Mouse (Mus musculus): Measurements from ENCODE around the gene Zic2. TPM values are rescaled to one million over a fixed set of nuclear protein-coding genes. Genes with fewer than 3 reads are reported as not detected.

The Zic2 gene
- polyA plus RNA-seq, 1 experiment from 2014 or later = not detected

DNA sequence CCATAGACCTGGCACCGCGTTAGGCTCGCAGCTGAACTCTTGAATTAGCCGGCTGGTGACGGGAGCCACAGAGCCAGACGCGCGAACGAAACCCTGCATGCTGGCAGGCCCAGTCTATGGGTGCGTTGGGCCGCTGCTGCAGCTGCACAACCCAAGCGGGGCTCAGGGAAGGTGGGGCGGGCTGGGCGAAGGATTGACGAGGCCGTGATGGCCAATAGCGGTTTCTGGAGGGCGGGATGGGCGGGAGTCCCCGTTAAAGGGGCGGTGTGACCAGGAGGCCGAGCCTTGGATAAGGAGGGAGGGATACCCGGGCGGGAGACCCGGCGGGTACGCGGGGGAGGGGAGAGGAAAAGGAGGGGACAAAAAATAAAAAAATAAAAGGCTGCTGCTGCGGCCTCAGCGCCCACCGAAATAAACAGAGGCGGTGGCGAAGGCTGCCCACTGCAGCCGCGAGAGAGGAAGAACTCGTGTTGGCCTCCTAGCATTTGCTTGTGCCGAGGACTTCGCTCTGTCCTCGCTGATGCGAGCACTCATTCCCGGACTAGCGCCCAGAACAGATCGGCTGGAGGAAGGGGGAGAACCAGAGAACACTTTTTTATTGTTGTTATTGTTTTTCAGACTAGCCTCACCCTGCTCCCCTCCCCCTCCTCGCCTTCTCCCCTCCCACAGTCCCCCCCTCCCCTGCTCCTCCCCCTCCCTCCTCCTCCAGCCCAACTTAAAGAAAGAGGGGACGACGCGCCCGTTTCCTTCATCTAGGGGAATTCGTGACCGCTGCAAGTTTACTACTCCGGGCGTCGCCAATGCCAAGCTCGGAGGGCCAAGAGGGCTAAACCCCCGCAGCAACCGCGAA, 969 bp upstream of the Zic2 start:
- Histone ChIP-seq H3K36me3 (ENCODE audit: control insufficient read depth, insufficient read depth, low read length) (no peaks in the 10 kb centered on the region), H3K9me3 (ENCODE audit: control insufficient read depth, low read length) (no peaks in the 10 kb centered on the region), H3K27me3 (ENCODE audit: control insufficient read depth, insufficient read depth, low read length) (peaks cover 96% of the 10 kb centered on the region), H3K4me3 (ENCODE audit: control insufficient read depth in 1 of 2, insufficient read depth in 1 of 2, low read depth in 1 of 2, low read length in 2 of 2) (peak overlapping the region; percentile 18 to 50), H3K4me2 (ENCODE audit: low read length) (peak overlapping the region; percentile 79), H3K9ac (ENCODE audit: low read length) (no peak overlapping the region), H3K4me1 (ENCODE audit: control insufficient read depth in 2 of 2, insufficient read depth in 2 of 2, low read length in 2 of 2) (peaks cover 6 to 18% of the 10 kb centered on the region in 2 experiments; a peak in 3 of 4 replicates), H3K27ac (replicated peaks in 1 of 2; ENCODE audit: control insufficient read depth in 1 of 2, insufficient read depth in 1 of 2, low read depth in 2 of 2, low read length in 2 of 2) (no peak overlapping the region)
- ATAC-seq (ENCODE audit: insufficient number of reproducible peaks, insufficient read depth, low FRiP score, low read depth) = 0 out of 2 replicates have a peak, but pooled peaks have one; percentile 43
- under 1% methylated on average over 56 of the region's 57 CpGs for WGBS

DNA sequence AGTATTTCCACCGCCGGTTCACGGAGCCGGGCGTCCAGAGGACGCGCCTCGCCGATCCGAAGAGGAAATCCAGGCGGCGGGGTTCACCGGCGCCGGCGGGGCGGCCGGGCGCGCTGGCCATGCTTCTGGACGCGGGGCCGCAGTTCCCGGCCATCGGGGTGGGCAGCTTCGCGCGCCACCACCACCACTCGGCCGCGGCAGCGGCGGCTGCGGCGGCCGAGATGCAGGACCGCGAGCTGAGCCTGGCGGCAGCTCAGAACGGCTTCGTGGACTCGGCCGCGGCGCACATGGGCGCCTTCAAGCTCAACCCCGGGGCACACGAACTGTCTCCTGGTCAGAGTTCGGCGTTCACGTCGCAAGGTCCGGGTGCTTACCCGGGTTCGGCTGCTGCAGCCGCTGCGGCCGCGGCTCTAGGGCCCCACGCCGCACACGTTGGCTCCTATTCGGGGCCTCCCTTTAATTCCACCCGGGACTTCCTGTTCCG, 364 bp downstream of the Zic2 start:
- Histone ChIP-seq H3K27ac (replicated peaks in 1 of 2; ENCODE audit: control insufficient read depth in 1 of 2, insufficient read depth in 1 of 2, low read depth in 2 of 2, low read length in 2 of 2) (no peak overlapping the region), H3K4me1 (ENCODE audit: control insufficient read depth in 2 of 2, insufficient read depth in 2 of 2, low read length in 2 of 2) (peaks cover 6 to 18% of the 10 kb centered on the region in 2 experiments; a peak in 3 of 4 replicates), H3K36me3 (ENCODE audit: control insufficient read depth, insufficient read depth, low read length) (no peaks in the 10 kb centered on the region), H3K9me3 (ENCODE audit: control insufficient read depth, low read length) (no peaks in the 10 kb centered on the region), H3K4me3 (ENCODE audit: control insufficient read depth in 1 of 2, insufficient read depth in 1 of 2, low read depth in 1 of 2, low read length in 2 of 2) (peak overlapping the region; percentile 41 to 50), H3K9ac (ENCODE audit: low read length) (peak overlapping the region; percentile 41; the same call in 1 of the 2 replicates), H3K4me2 (ENCODE audit: low read length) (peak overlapping the region; percentile 79), H3K27me3 (ENCODE audit: control insufficient read depth, insufficient read depth, low read length) (peaks cover 94% of the 10 kb centered on the region)
- under 1% methylated on average over 50 of the region's 65 CpGs for WGBS
- no peak for ATAC-seq (ENCODE audit: insufficient number of reproducible peaks, insufficient read depth, low FRiP score, low read depth)

DNA sequence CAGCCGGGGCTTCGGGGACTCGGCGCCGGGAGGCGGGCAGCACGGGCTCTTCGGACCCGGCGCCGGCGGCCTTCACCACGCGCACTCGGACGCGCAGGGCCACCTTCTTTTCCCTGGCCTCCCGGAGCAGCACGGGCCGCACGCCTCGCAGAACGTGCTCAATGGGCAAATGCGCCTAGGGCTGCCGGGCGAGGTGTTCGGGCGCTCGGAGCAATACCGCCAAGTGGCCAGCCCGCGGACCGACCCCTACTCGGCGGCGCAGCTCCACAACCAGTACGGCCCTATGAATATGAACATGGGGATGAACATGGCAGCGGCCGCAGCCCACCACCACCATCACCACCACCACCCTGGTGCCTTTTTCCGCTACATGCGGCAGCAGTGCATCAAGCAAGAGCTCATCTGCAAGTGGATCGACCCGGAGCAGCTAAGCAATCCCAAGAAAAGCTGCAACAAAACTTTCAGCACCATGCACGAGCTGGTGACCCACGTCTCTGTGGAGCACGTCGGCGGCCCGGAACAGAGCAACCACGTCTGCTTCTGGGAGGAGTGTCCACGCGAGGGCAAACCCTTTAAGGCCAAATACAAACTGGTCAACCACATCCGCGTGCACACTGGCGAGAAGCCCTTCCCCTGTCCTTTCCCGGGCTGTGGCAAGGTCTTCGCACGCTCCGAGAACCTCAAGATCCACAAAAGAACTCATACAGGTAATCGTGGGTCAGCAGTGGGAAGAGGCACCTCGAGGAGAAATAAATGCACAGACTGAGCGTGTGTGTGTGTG, 996 bp downstream of the Zic2 start:
- ATAC-seq (ENCODE audit: insufficient number of reproducible peaks, insufficient read depth, low FRiP score, low read depth) = no peak
- peaks cover 94% of the 10 kb centered on the region for H3K27me3 ChIP-seq (ENCODE audit: control insufficient read depth, insufficient read depth, low read length)
- under 1% methylated on average over 55 of the region's 62 CpGs for WGBS
- no peak overlapping the region for H3K9ac ChIP-seq (ENCODE audit: low read length)
- H3K4me3 ChIP-seq (ENCODE audit: control insufficient read depth in 1 of 2, insufficient read depth in 1 of 2, low read depth in 1 of 2, low read length in 2 of 2) = peak overlapping the region; percentile 41 to 50
- no peak overlapping the region for H3K27ac ChIP-seq (replicated peaks in 1 of 2; ENCODE audit: control insufficient read depth in 1 of 2, insufficient read depth in 1 of 2, low read depth in 2 of 2, low read length in 2 of 2)
- H3K4me1 ChIP-seq (ENCODE audit: control insufficient read depth in 2 of 2, insufficient read depth in 2 of 2, low read length in 2 of 2) = peaks cover 6 to 18% of the 10 kb centered on the region in 2 experiments; a peak in 3 of 4 replicates
- H3K4me2 ChIP-seq (ENCODE audit: low read length) = peak overlapping the region; percentile 79
- H3K9me3 ChIP-seq (ENCODE audit: control insufficient read depth, low read length) = no peaks in the 10 kb centered on the region
- no peaks in the 10 kb centered on the region for H3K36me3 ChIP-seq (ENCODE audit: control insufficient read depth, insufficient read depth, low read length)

DNA sequence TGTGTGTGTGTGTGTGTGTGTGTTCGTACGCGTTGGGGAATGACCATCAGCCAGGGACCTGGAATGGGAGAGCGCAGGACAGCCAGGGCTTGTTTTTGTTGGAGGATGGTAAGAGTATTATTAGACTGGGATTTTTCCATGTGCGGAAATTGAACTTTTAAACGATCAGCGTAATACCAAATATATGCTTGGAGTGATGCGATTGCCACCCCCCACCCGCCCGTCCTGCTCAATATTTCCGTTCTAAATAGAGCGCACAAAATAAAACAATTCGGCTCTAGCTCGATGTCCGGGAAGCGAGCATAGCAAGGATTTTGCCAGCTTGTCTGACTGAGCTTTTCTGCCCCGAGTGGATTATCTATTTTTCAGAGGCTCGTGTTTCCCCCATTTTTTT, 1.6 kb downstream of the Zic2 start:
- Histone ChIP-seq H3K4me3 (ENCODE audit: control insufficient read depth in 1 of 2, insufficient read depth in 1 of 2, low read depth in 1 of 2, low read length in 2 of 2) (no peak overlapping the region), H3K36me3 (ENCODE audit: control insufficient read depth, insufficient read depth, low read length) (no peaks in the 10 kb centered on the region), H3K9ac (ENCODE audit: low read length) (no peak overlapping the region), H3K27ac (replicated peaks in 1 of 2; ENCODE audit: control insufficient read depth in 1 of 2, insufficient read depth in 1 of 2, low read depth in 2 of 2, low read length in 2 of 2) (no peak overlapping the region), H3K27me3 (ENCODE audit: control insufficient read depth, insufficient read depth, low read length) (peaks cover 94% of the 10 kb centered on the region), H3K4me1 (ENCODE audit: control insufficient read depth in 2 of 2, insufficient read depth in 2 of 2, low read length in 2 of 2) (peaks cover 6 to 18% of the 10 kb centered on the region in 2 experiments; a peak in 3 of 4 replicates), H3K9me3 (ENCODE audit: control insufficient read depth, low read length) (no peaks in the 10 kb centered on the region), H3K4me2 (ENCODE audit: low read length) (no peak overlapping the region)
- ATAC-seq (ENCODE audit: insufficient number of reproducible peaks, insufficient read depth, low FRiP score, low read depth) = no peak
- WGBS = under 1% methylated on average over 18 of the region's 18 CpGs

DNA sequence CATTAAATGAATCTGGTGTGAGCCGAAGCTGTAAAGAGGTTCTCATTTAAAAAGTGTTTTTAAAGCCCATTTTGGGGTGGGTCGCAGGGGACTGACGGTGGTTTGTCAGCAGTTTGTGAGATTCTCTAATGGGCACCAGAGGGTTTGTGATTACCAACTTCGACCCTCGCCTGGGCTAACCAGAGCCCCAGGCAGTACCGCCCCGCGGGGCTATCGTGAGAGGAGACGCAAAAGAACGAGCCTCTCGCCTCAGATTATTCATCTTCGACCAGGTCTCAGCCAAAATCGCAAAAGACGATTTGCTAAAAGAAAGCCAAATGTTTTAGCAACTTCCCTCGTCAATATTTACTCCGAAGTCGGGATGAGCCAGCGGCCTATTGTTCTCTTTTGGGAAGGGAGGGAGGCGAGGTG, 2.0 kb downstream of the Zic2 start:
- no peak for ATAC-seq (ENCODE audit: insufficient number of reproducible peaks, insufficient read depth, low FRiP score, low read depth)
- no peak overlapping the region for H3K9ac ChIP-seq (ENCODE audit: low read length)

DNA sequence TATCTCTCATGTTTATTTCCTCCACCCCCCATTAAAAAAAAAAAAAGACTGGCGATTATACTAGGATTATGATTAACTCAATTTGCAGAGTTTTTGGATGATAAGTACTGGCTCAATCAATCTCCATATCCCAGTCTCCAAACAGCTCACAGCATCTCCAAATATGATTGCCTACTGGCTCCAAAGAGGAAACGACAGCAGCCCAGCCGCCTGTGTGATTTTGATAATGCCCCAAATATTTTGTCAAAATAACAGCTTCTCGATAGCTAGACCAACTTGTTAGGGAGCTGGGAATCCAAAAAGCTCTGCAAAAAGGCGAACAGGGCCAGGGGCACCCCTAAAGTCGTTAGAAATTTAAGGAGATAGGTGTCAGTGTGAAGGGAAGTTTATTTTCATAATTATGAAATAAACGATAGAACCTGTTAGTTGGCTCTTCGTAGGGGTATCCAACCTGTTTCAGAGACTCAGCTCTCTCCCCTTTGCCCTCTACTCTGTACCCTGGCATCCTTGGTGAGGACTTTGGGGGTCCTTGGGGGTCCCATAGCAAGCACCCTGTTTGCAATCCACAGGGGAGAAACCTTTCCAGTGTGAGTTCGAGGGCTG, 2.8 kb downstream of the Zic2 start:
- no peaks in the 10 kb centered on the region for H3K9me3 ChIP-seq (ENCODE audit: control insufficient read depth, low read length)
- peaks cover 96% of the 10 kb centered on the region for H3K27me3 ChIP-seq (ENCODE audit: control insufficient read depth, insufficient read depth, low read length)
- no peak overlapping the region for H3K27ac ChIP-seq (replicated peaks in 1 of 2; ENCODE audit: control insufficient read depth in 1 of 2, insufficient read depth in 1 of 2, low read depth in 2 of 2, low read length in 2 of 2)
- no peak overlapping the region for H3K4me3 ChIP-seq (ENCODE audit: control insufficient read depth in 1 of 2, insufficient read depth in 1 of 2, low read depth in 1 of 2, low read length in 2 of 2)
- WGBS = 2% methylated on average over 9 of the region's 9 CpGs
- no peak overlapping the region for H3K9ac ChIP-seq (ENCODE audit: low read length)
- H3K36me3 ChIP-seq (ENCODE audit: control insufficient read depth, insufficient read depth, low read length) = no peaks in the 10 kb centered on the region
- peaks cover 6 to 18% of the 10 kb centered on the region in 2 experiments; a peak in 3 of 4 replicates for H3K4me1 ChIP-seq (ENCODE audit: control insufficient read depth in 2 of 2, insufficient read depth in 2 of 2, low read length in 2 of 2)
- H3K4me2 ChIP-seq (ENCODE audit: low read length) = no peak overlapping the region
- ATAC-seq (ENCODE audit: insufficient number of reproducible peaks, insufficient read depth, low FRiP score, low read depth) = no peak

More for the DNA sequence above, 2.0 kb downstream of the Zic2 start:
- H3K27ac ChIP-seq (replicated peaks in 1 of 2; ENCODE audit: control insufficient read depth in 1 of 2, insufficient read depth in 1 of 2, low read depth in 2 of 2, low read length in 2 of 2) = no peak overlapping the region
- peaks cover 96% of the 10 kb centered on the region for H3K27me3 ChIP-seq (ENCODE audit: control insufficient read depth, insufficient read depth, low read length)
- H3K4me3 ChIP-seq (ENCODE audit: control insufficient read depth in 1 of 2, insufficient read depth in 1 of 2, low read depth in 1 of 2, low read length in 2 of 2) = no peak overlapping the region
- H3K4me2 ChIP-seq (ENCODE audit: low read length) = no peak overlapping the region
- no peaks in the 10 kb centered on the region for H3K9me3 ChIP-seq (ENCODE audit: control insufficient read depth, low read length)
- peaks cover 6 to 18% of the 10 kb centered on the region in 2 experiments; a peak in 3 of 4 replicates for H3K4me1 ChIP-seq (ENCODE audit: control insufficient read depth in 2 of 2, insufficient read depth in 2 of 2, low read length in 2 of 2)
- 1% methylated on average over 20 of the region's 20 CpGs for WGBS
- H3K36me3 ChIP-seq (ENCODE audit: control insufficient read depth, insufficient read depth, low read length) = no peaks in the 10 kb centered on the region

DNA sequence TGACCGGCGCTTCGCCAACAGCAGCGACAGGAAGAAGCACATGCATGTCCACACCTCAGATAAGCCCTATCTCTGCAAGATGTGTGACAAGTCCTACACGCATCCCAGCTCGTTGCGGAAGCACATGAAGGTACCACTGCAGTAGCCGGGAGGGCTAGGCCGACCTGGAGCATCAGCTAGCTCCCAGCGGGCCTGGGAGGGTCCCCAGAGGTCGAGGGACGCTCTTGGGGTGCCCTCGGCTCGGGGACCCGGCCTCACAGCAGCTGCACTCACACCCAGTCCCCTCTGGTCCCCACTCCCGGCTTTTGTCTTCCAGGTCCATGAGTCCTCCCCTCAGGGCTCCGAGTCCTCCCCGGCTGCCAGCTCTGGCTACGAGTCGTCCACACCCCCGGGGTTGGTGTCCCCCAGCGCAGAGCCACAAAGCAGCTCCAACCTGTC, 3.4 kb downstream of the Zic2 start:
- H3K4me2 ChIP-seq (ENCODE audit: low read length) = 0 out of 2 replicates have a peak overlapping the region, but pooled peaks have one; percentile 8
- no peak overlapping the region for H3K27ac ChIP-seq (replicated peaks in 1 of 2; ENCODE audit: control insufficient read depth in 1 of 2, insufficient read depth in 1 of 2, low read depth in 2 of 2, low read length in 2 of 2)
- H3K9me3 ChIP-seq (ENCODE audit: control insufficient read depth, low read length) = no peaks in the 10 kb centered on the region
- H3K27me3 ChIP-seq (ENCODE audit: control insufficient read depth, insufficient read depth, low read length) = peaks cover 96% of the 10 kb centered on the region
- ATAC-seq (ENCODE audit: insufficient number of reproducible peaks, insufficient read depth, low FRiP score, low read depth) = no peak
- no peak overlapping the region for H3K9ac ChIP-seq (ENCODE audit: low read length)
- H3K4me1 ChIP-seq (ENCODE audit: control insufficient read depth in 2 of 2, insufficient read depth in 2 of 2, low read length in 2 of 2) = peaks cover 6 to 18% of the 10 kb centered on the region in 2 experiments; a peak in 3 of 4 replicates
- WGBS = 1% methylated on average over 22 of the region's 22 CpGs
- H3K36me3 ChIP-seq (ENCODE audit: control insufficient read depth, insufficient read depth, low read length) = no peaks in the 10 kb centered on the region
- peak overlapping the region in 1 of 2 experiments; percentile 9; a peak in 1 of 4 replicates for H3K4me3 ChIP-seq (ENCODE audit: control insufficient read depth in 1 of 2, insufficient read depth in 1 of 2, low read depth in 1 of 2, low read length in 2 of 2)

All from heart, embryonic 14.5 days (tissue).